Mouse (Mus musculus) embryo, embryonic 11.5 days (tissue): Measurements from ENCODE around the gene Prr3.
"Not testable (repeated sequence)": the region's sequence is repeated elsewhere in the genome, so short reads cannot be mapped to it uniquely, and the experiment has no call there.

Source experiments
- DNase-seq: peaks from one replicate; pipeline ENCODE4 v3.0.0-alpha.2; 2012; ENCODE audit warnings: low read depth, low spot score

Prr3 gene

GRCm38 (mm10) chr17:35999356-35999755, 19.3 kb upstream of the Prr3 start:
- no peak for DNase-seq

GRCm38 (mm10) chr17:35998545-35999305, 18.7 kb upstream of the Prr3 start:
- no peak for DNase-seq

GRCm38 (mm10) chr17:35997713-35998510, 17.9 kb upstream of the Prr3 start:
- no peak for DNase-seq

GRCm38 (mm10) chr17:35996949-35997348, 16.9 kb upstream of the Prr3 start:
- DNase-seq, result peak; percentile 94

GRCm38 (mm10) chr17:35994879-35995240, 14.8 kb upstream of the Prr3 start:
- DNase-seq, result no peak

- DNase-seq, result peak; percentile 68
Observed at GRCm38 (mm10) chr17:35994175-35994878, 14.3 kb upstream of the Prr3 start.

GRCm38 (mm10) chr17:35993675-35994074, 13.6 kb upstream of the Prr3 start:
- peak; percentile 73 for DNase-seq

GRCm38 (mm10) chr17:35991781-35992180, 11.7 kb upstream of the Prr3 start:
- DNase-seq, result no peak

GRCm38 (mm10) chr17:35981776-35982175, 1.7 kb upstream of the Prr3 start:
- no peak for DNase-seq

GRCm38 (mm10) chr17:35980363-35980754, 323 bp upstream of the Prr3 start:
- DNase-seq, result no peak

- DNase-seq, result peak; percentile 77
Observed at GRCm38 (mm10) chr17:35978811-35979400, 1.1 kb downstream of the Prr3 start.

- DNase-seq, result no peak
Observed at GRCm38 (mm10) chr17:35972131-35972530, 7.9 kb downstream of the Prr3 start.

GRCm38 (mm10) chr17:35969418-35970389, 10.3 kb downstream of the Prr3 start, which contains the start of gene Abcf1:
Abcf1 (minus strand) TSS chr17:35969761.
- peak; percentile 94 for DNase-seq

- no peak for DNase-seq
Observed at GRCm38 (mm10) chr17:35967621-35968020, 12.4 kb downstream of the Prr3 start.

- no peak for DNase-seq
Observed at GRCm38 (mm10) chr17:35963279-35963678, 16.8 kb downstream of the Prr3 start.

GRCm38 (mm10) chr17:35958533-35959223, 21.4 kb downstream of the Prr3 start:
- DNase-seq, result no peak

- no peak for DNase-seq
Observed at GRCm38 (mm10) chr17:35954665-35955064, 25.4 kb downstream of the Prr3 start.

GRCm38 (mm10) chr17:35952559-35952958, 27.5 kb downstream of the Prr3 start:
- DNase-seq, result not testable (repeated sequence)

GRCm38 (mm10) chr17:35950946-35951345, 29.1 kb downstream of the Prr3 start:
- DNase-seq, result not testable (repeated sequence)

GRCm38 (mm10) chr17:35939941-35940340, 40.1 kb downstream of the Prr3 start:
- DNase-seq, result no peak
